Mouse (Mus musculus) heart, postnatal 10 days (tissue): ENCODE measurements around the gene Nucks1. TPM values are rescaled to one million over a fixed set of nuclear protein-coding genes. Genes with fewer than 3 reads are reported as not detected.

ENCODE experiments used
- total RNA-seq, 2 experiments: library from RNA; stranded (reverse); gene quantifications; 2 replicates each; pipeline ENCODE4 v1.2.3; 2021

Nucks1 gene
- total RNA-seq, 2 experiments from 2014 or later = 105 to 107 TPM

Other genes starting within 250 kb of the Nucks1 start
- 1 to 10 TPM; 4.0 to 5.9 TPM for gene Rab7b, start 221.8 kb upstream of the Nucks1 start, total RNA-seq
- not detected for gene Slc26a9, start 166.5 kb upstream of the Nucks1 start, total RNA-seq
- 1 to 10 TPM; 3.0 to 4.0 TPM for gene Pm20d1, start 113.2 kb upstream of the Nucks1 start, total RNA-seq
- gene Slc41a1, start 83.0 kb upstream of the Nucks1 start, total RNA-seq = 10 to 100 TPM; 27.0 to 28.9 TPM
- gene Rab29, start 43.3 kb upstream of the Nucks1 start, total RNA-seq = 10 to 100 TPM; 12.3 to 14.2 TPM
- 1 to 10 TPM; 3.0 to 5.3 TPM for gene Slc45a3, start 52.4 kb downstream of the Nucks1 start, total RNA-seq
- gene Elk4, start 97.1 kb downstream of the Nucks1 start, total RNA-seq = 100 to 1,000 TPM; 133 to 138 TPM
- gene Mfsd4a, start 157.5 kb downstream of the Nucks1 start, total RNA-seq = 1 to 10 TPM; 1.7 TPM
- gene Cdk18, start 229.2 kb downstream of the Nucks1 start, total RNA-seq = 10 to 100 TPM in 1 of 2 experiments, 1 to 10 TPM in 1; 7.6 to 10.4 TPM